Mouse (Mus musculus): ENCODE measurements around the gene Tcf12.

GRCm38 (mm10) chr9:71841850-71842249 is 269.8 kb downstream of the Tcf12 start:
- TF ChIP-seq CTCF (IDR thresholded peaks at IDR 0.05; ENCODE audit: insufficient read depth, low read length) (no peak), POLR2A (IDR thresholded peaks at IDR 0.05; ENCODE audit: borderline replicate concordance, extremely low read depth, low read depth, low read length) (no peak)
